Mouse (Mus musculus) telencephalon, adult 2 months (tissue): ENCODE data around the gene Hs3st1.
A peak's percentile ranks its signal among the peaks of the same experiment; 100 is the strongest.

Experiments used
- DNase-seq: peaks from one replicate; pipeline ENCODE4 v3.0.0-alpha.2; 2011; ENCODE audit warnings: low read depth, low spot score

Gene Hs3st1

GRCm38 (mm10) chr5:39643260-39643923 is 111.9 kb downstream of the Hs3st1 start:
- DNase-seq = peak; percentile 50

DNA sequence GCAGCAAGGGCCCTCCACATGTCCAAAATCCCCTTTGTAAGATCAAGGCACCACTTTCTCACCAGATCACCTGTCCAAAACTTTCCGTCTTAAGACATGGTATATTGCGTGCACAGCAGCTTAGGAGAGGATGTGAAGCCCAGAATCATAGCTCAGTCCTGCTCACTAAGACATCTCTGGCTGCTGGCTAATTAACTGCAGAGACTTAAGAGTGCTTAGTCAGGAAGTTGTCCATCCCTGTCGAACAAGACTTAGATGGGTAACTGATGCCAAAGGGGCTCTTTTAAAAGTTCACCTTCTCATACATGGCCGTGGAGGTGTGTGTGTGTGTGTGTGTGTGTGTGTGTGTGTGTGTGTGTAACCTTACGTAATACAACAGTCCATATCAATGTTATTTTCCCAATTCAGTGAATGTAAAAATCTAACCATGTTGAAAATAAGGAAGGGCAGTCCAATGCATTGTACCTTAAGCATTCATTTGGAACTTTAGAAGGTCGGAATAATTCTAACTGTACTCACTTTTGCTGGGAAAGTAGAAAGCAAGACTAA is 113.0 kb downstream of the Hs3st1 start:
- no peak for DNase-seq

- DNase-seq = peak; percentile 63
These were observed 115.7 kb downstream of the Hs3st1 start for GRCm38 (mm10) chr5:39639438-39640177.

DNA sequence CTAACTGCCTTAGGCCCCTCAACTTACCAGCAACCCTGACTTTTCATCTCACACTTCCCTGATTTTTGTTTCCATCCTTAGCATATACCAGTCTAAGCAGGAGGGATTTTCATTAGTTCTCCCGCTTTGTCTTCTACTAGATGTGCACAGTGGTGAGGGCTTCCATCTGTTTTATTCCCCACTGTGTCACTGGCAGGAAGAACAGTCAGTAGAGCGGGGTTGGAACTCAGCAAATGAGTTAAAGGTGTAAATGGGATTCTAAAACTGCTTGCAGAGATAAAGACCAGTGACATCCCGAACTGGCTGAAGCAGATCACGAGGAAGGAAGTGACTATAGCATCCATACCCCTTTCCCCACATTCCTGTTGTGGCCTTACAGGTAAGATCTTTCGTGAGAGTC is 116.3 kb downstream of the Hs3st1 start:
- DNase-seq = no peak

GRCm38 (mm10) chr5:39637874-39638273 is 117.4 kb downstream of the Hs3st1 start:
- DNase-seq = no peak

GRCm38 (mm10) chr5:39636090-39636489 is 119.2 kb downstream of the Hs3st1 start:
- no peak for DNase-seq

DNA sequence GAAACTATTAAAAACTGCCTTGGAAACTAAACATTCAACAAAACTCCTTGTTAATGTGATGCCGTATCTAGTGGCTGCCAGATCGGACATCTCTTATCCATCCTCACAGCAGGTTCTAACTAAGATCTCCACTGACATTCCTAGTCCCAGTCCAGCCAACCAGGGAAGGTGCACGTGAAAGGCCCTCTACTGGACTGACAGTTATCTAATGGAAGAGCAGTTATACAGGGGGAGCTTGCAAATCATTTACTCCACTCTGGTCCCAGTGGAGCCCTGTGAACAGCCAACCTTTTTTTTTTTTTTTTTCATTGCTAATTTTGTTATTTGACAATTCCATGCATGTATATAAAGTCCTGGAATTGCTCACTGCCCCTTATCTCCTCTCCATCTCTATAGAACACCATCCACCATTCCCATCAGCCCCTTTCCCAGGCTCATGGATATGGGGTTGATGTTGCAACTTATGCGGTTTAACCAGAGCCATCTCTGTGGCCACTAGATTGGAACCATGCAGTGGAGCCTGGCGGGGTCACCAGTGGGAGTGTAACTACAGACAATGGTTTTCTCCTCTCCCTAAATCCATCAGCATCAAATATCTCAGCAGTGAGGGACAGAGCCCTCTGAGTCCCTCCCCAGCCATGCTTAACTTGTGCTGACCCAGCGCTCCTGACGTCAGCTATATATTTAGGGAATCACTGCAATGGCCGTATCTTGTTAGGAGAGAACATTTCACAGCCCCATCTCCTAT is 120.8 kb downstream of the Hs3st1 start:
- DNase-seq = no peak

DNA sequence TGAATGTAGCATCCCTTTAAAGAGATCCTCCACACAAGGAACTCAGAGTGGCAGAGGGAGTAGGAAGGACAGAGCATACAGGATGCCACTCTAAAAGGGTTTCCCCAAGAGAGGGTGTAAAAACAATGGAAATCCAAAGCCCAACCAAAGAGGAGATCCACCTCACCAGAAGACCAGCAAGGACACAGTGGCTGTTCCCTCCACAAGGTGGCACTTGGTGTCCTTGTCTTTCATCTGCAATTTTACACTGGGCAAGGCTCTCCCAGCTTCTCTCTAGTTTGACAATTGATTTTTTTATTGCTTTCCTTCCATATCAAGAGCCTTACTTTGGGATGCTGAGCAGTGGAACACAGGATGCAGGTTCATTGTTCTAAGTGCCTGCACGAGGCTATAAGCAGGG is 122.1 kb downstream of the Hs3st1 start:
- no peak for DNase-seq

DNA sequence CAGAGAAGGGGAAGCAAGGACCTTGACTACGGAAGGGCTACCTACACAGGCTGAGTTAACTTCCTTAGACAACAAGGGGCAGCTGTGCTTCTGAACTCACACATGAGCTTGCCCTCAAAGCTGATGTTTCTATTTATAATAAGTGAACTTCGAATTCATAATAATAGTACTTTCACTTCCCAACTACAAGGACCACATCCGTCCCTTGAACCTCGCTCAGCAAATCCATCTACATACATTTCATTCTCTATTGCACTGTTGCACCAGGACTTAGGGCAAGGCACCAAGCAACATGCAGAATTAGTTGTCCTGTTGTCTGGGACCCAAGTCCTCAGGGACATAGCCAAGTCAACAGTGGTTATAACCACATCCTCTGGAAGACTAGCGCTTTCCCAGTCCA is 124.4 kb downstream of the Hs3st1 start:
- DNase-seq = no peak

DNA sequence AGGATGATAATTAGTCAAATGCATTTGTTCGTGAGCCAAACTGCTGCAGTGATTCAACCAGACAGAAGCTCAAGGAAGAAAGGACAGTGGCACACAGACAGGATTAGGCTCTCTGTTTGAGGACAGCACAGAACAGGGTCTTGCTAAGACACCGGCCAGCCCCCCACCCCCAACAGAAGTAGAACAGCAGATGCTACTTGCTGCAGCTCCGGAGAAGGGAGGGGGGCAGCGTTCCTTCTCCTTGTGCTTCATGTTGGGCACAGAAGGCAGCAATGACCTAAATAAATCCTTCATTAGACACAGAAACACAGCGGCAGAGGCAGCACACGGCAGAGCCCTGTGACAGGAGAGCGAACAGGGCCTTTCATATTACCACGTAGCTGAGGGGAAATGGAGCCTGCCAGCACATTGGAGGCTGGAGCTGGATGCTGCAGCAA is 130.2 kb downstream of the Hs3st1 start:
- peak; percentile 50 for DNase-seq

GRCm38 (mm10) chr5:39624218-39624590 is 131.1 kb downstream of the Hs3st1 start:
- no peak for DNase-seq

GRCm38 (mm10) chr5:39623304-39624217 is 131.7 kb downstream of the Hs3st1 start:
- DNase-seq = no peak

- DNase-seq = no peak
These were observed 134.9 kb downstream of the Hs3st1 start for GRCm38 (mm10) chr5:39620206-39620866.

DNA sequence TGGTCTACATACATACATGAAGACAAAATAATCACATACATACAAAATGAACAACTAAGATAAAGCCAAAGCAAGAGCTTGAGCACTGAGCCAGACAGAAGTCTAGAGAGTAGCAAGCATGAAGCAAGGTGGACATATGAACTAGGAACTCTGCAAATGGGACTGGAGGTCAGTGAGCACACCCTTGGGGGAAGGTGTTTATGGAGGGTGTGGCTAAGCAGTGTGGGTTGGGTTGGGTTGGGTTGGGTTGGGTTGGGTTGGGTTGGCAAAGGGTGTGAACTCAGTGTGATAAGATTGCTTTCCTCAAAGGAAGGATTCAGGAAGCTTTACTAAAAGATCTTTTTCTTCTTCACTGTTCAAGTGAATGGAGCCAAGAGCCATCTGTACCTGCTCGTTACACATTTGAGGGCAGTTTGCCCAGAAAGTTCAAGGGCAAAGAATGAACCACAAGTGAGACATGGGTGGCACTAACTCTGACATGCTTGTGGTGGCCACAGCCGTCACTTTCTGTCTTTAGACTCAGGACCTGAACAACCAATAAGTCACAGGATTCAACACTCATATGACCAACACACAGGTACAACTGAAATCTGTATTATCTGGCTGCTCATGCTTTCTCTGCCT is 137.8 kb downstream of the Hs3st1 start:
- DNase-seq = no peak

GRCm38 (mm10) chr5:39615202-39615601 is 140.1 kb downstream of the Hs3st1 start:
- no peak for DNase-seq

DNA sequence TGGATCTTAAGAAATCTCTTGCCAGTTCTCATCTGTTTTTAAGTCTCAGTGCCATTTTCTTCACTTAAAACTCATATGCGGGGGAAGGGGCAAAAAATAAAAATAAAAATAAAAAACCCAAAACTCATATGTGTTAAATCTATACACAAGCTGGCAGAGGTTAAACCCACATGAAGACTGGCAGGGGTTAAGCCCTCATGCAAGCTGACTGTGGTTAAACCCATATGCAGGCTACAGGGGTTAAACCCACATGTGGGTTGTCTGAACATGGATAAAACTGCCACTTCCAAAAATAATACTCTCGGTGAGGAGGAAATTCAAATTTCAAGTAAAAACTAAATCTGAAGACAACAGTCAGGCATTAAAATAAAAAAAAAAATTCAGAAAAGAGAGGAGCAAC is 141.7 kb downstream of the Hs3st1 start:
- no peak for DNase-seq

GRCm38 (mm10) chr5:39612240-39612639 is 143.0 kb downstream of the Hs3st1 start:
- no peak for DNase-seq

- DNase-seq = no peak
These were observed 147.0 kb downstream of the Hs3st1 start for GRCm38 (mm10) chr5:39608260-39608659.

GRCm38 (mm10) chr5:39594737-39595136 is 160.5 kb downstream of the Hs3st1 start:
- no peak for DNase-seq
